Mouse (Mus musculus): ENCODE results near the gene Adrb1. TPM values are rescaled to one million over a fixed set of nuclear protein-coding genes. Genes with fewer than 3 reads are reported as not detected.

Gene Adrb1
- polyA plus RNA-seq, 1 experiment, result 0.50 TPM

DNA sequence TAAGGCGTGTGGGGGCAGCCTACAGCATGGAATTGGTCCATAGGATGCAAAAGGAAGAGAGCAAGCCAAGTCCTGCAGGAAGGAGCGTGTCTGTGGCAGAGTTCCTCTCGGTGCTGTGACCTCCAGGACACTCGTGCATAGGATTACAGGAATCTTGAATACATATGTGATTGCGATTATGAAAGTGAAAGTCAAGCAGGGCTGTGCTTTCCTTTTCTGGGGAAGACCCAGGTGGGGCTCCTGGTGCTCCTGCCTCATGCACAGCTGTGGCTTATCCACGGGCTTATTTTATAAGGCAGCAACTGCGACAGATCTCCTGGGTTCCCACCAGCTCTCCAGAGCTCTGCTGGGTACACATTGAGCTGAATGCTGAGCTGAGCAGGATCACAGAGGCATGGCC lies 39.2 kb upstream of the Adrb1 start:
- TF ChIP-seq CTCF (IDR thresholded peaks at IDR 0.05; ENCODE audit: control insufficient read depth, insufficient read depth, low read length), result no peak
- H3K27ac ChIP-seq (ENCODE audit: control insufficient read depth, insufficient read depth, low read depth, low read length, poor library complexity), result no peak overlapping the region
- no peak overlapping the region for H3K4me3 ChIP-seq (replicated peaks; ENCODE audit: control insufficient read depth, low read depth, low read length)
- WGBS, result 47% methylated on average over 7 of the region's 7 CpGs
- H3K4me1 ChIP-seq (ENCODE audit: control insufficient read depth, insufficient read depth, low read length), result no peaks in the 10 kb centered on the region; the same call in 1 of the 2 replicates

GRCm38 (mm10) chr19:56685515-56685914 lies 36.5 kb upstream of the Adrb1 start:
- TF ChIP-seq POLR2A (IDR thresholded peaks at IDR 0.05; ENCODE audit: borderline replicate concordance, control insufficient read depth, low read depth, low read length) (no peak), CTCF (IDR thresholded peaks at IDR 0.05; ENCODE audit: control insufficient read depth, insufficient read depth, low read length) (no peak)
- H3K4me3 ChIP-seq (replicated peaks; ENCODE audit: control insufficient read depth, low read depth, low read length), result no peak overlapping the region
- H3K27ac ChIP-seq (ENCODE audit: control insufficient read depth, insufficient read depth, low read depth, low read length, poor library complexity), result no peak overlapping the region
- H3K4me1 ChIP-seq (ENCODE audit: control insufficient read depth, insufficient read depth, low read length), result no peaks in the 10 kb centered on the region; the same call in 1 of the 2 replicates
- 58% methylated on average over 7 of the region's 7 CpGs for WGBS

GRCm38 (mm10) chr19:56686218-56686617 lies 35.8 kb upstream of the Adrb1 start:
- no peak for TF ChIP-seq CTCF (IDR thresholded peaks at IDR 0.05; ENCODE audit: control insufficient read depth, insufficient read depth, low read length)
- no peak for TF ChIP-seq POLR2A (IDR thresholded peaks at IDR 0.05; ENCODE audit: borderline replicate concordance, control insufficient read depth, low read depth, low read length)
- H3K27ac ChIP-seq (ENCODE audit: control insufficient read depth, insufficient read depth, low read depth, low read length, poor library complexity), result no peak overlapping the region
- H3K4me1 ChIP-seq (ENCODE audit: control insufficient read depth, insufficient read depth, low read length), result no peaks in the 10 kb centered on the region; the same call in 1 of the 2 replicates
- 80% methylated on average over 12 of the region's 12 CpGs for WGBS
- no peak overlapping the region for H3K4me3 ChIP-seq (replicated peaks; ENCODE audit: control insufficient read depth, low read depth, low read length)

GRCm38 (mm10) chr19:56687026-56687635 lies 34.9 kb upstream of the Adrb1 start:
- Histone ChIP-seq H3K4me1 (ENCODE audit: control insufficient read depth, insufficient read depth, low read length) (no peaks in the 10 kb centered on the region; the same call in 1 of the 2 replicates), H3K27ac (ENCODE audit: control insufficient read depth, insufficient read depth, low read depth, low read length, poor library complexity) (no peak overlapping the region), H3K4me3 (replicated peaks; ENCODE audit: control insufficient read depth, low read depth, low read length) (no peak overlapping the region)
- no peak for TF ChIP-seq POLR2A (IDR thresholded peaks at IDR 0.05; ENCODE audit: borderline replicate concordance, control insufficient read depth, low read depth, low read length)
- no peak for TF ChIP-seq CTCF (IDR thresholded peaks at IDR 0.05; ENCODE audit: control insufficient read depth, insufficient read depth, low read length)
- 63% methylated on average over 8 of the region's 8 CpGs for WGBS

DNA sequence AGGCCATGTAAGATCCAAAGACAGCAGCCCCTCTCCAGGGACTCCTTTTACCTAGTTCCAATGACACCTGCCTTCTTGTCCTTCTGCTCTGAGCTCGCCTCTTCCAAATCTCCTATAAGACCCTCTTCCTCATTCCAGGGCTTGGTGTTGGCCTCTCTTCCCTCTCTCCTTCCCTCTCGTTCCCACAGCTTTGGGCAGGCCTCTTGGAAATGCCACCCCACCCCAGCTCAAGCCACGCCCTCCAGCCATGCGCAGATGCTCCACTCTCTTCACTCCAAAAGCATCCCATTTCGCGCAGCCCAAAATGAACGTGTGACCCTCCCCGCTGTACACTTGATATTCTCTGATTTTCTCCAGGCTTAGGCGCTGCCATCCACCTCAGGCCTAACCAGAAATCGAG lies 34.3 kb upstream of the Adrb1 start:
- no peak overlapping the region for H3K27ac ChIP-seq (ENCODE audit: control insufficient read depth, insufficient read depth, low read depth, low read length, poor library complexity)
- H3K4me3 ChIP-seq (replicated peaks; ENCODE audit: control insufficient read depth, low read depth, low read length), result no peak overlapping the region
- TF ChIP-seq CTCF (IDR thresholded peaks at IDR 0.05; ENCODE audit: control insufficient read depth, insufficient read depth, low read length) (no peak), POLR2A (IDR thresholded peaks at IDR 0.05; ENCODE audit: borderline replicate concordance, control insufficient read depth, low read depth, low read length) (no peak)
- H3K4me1 ChIP-seq (ENCODE audit: control insufficient read depth, insufficient read depth, low read length), result no peaks in the 10 kb centered on the region; the same call in 1 of the 2 replicates
- WGBS, result 85% methylated on average over 10 of the region's 10 CpGs

DNA sequence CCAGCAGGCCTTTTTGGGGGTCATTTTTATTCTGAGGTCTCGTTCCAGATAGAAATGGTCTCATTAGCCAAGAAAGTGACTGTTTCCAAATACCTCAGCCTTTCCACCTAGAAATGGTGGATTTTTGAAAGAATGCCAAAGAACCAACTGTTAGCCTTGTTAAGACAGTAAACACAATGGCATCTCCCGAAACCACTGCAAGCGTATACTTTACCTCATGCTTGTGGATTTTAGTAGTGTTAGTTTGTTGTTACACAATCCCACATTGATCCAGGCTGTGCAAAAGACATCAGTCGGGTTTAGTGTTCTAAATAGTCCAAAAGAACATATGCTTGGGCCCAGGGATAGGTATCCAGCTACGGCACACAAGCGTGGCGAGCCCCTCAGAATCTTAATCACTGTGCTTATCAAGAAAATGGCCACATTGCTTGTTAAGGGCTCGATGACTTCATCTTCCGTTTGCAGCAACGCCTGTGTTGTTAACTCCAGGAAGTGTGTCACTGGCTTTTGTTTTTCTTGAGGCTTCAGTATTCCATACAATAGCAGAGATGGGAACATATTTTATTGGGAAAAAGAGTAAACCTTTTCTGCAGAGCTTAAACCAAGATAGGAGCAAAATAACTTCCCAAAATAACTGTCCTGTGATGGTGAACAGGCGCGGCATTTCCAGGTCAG lies 33.2 kb upstream of the Adrb1 start:
- H3K27ac ChIP-seq (ENCODE audit: control insufficient read depth, insufficient read depth, low read depth, low read length, poor library complexity), result no peak overlapping the region
- WGBS, result 77% methylated on average over 12 of the region's 12 CpGs
- TF ChIP-seq CTCF (IDR thresholded peaks at IDR 0.05; ENCODE audit: control insufficient read depth, insufficient read depth, low read length) (no peak), POLR2A (IDR thresholded peaks at IDR 0.05; ENCODE audit: borderline replicate concordance, control insufficient read depth, low read depth, low read length) (no peak)
- H3K4me3 ChIP-seq (replicated peaks; ENCODE audit: control insufficient read depth, low read depth, low read length), result no peak overlapping the region
- H3K4me1 ChIP-seq (ENCODE audit: control insufficient read depth, insufficient read depth, low read length), result no peaks in the 10 kb centered on the region; the same call in 1 of the 2 replicates

DNA sequence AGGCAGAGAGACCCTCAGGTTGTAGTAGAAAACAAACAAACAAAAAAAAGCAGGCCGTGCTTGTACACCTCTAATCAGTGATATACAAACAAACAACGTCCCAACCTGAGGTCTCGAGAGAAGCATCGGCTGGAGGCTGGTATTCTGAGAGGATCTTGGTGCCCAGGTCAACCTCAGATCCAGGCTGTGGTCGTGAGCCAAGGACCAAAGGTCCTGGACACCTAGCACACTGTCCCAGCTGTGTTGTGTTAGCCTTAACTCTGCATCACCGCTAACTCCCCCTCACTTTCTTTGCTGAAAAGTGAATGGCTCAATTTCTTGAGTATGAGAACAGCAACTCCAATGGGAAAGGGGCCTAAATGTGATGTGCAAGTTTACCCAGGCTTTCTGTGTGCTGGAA lies 32.5 kb upstream of the Adrb1 start:
- TF ChIP-seq POLR2A (IDR thresholded peaks at IDR 0.05; ENCODE audit: borderline replicate concordance, control insufficient read depth, low read depth, low read length), result no peak
- TF ChIP-seq CTCF (IDR thresholded peaks at IDR 0.05; ENCODE audit: control insufficient read depth, insufficient read depth, low read length), result no peak
- WGBS, result 83% methylated on average over 6 of the region's 6 CpGs
- no peak overlapping the region for H3K4me3 ChIP-seq (replicated peaks; ENCODE audit: control insufficient read depth, low read depth, low read length)
- no peak overlapping the region for H3K27ac ChIP-seq (ENCODE audit: control insufficient read depth, insufficient read depth, low read depth, low read length, poor library complexity)
- H3K4me1 ChIP-seq (ENCODE audit: control insufficient read depth, insufficient read depth, low read length), result no peaks in the 10 kb centered on the region; the same call in 1 of the 2 replicates

GRCm38 (mm10) chr19:56691103-56691502 lies 30.9 kb upstream of the Adrb1 start:
- Histone ChIP-seq H3K4me3 (replicated peaks; ENCODE audit: control insufficient read depth, low read depth, low read length) (no peak overlapping the region), H3K27ac (ENCODE audit: control insufficient read depth, insufficient read depth, low read depth, low read length, poor library complexity) (no peak overlapping the region), H3K4me1 (ENCODE audit: control insufficient read depth, insufficient read depth, low read length) (no peaks in the 10 kb centered on the region)
- WGBS, result 85% methylated on average over 3 of the region's 3 CpGs
- TF ChIP-seq POLR2A (IDR thresholded peaks at IDR 0.05; ENCODE audit: borderline replicate concordance, control insufficient read depth, low read depth, low read length) (no peak), CTCF (IDR thresholded peaks at IDR 0.05; ENCODE audit: control insufficient read depth, insufficient read depth, low read length) (no peak)

All from bone marrow, adult 2 months (tissue).